Mouse (Mus musculus): Measurements from ENCODE around the gene Pdcd1lg2.

- TF ChIP-seq CTCF (IDR thresholded peaks at IDR 0.05; ENCODE audit: insufficient read depth, low read length) = no peak
- no peak for TF ChIP-seq POLR2A (IDR thresholded peaks at IDR 0.05; ENCODE audit: borderline replicate concordance, extremely low read depth, low read depth, low read length)
Observed at GRCm38 (mm10) chr19:29417188-29417587, 6.5 kb downstream of the Pdcd1lg2 start.

All from lung, adult 2 months (tissue).